Mouse (Mus musculus): Measurements from ENCODE around the gene Tmem256.
"Not testable (repeated sequence)": the region's sequence is repeated elsewhere in the genome, so short reads cannot be mapped to it uniquely, and the experiment has no call there.

Tmem256 gene

DNA sequence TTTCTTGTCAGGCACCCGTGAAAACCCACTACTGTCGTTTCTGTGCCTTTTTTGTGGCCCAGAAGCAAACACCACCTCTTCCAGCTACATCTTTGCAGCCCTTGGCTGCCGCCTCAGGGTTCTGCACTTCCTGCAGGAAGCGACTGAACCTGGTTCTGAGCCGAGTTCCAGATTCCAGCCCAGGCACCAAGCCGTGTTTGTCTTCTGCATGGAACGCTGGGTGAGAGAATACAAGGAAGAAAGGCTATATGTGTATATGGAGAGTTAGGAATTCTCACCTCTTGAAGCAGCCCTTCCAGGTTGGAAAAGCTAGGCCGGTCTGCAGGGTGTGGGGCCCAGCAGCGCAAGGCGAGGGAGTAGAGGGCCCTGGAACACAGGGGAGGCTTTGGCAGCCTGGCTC, 16.4 kb downstream of the Tmem256 start:
- DNase-seq (ENCODE audit: low read depth, low spot score): no peak

- peak; percentile 83 for DNase-seq (ENCODE audit: low read depth, low spot score)
Observed at GRCm38 (mm10) chr11:69855347-69855746, 17.0 kb downstream of the Tmem256 start.

- no peak for DNase-seq (ENCODE audit: low read depth, low spot score)
Observed at GRCm38 (mm10) chr11:69858113-69858998, 20.0 kb downstream of the Tmem256 start, which contains the start of gene Tnk1. TSS of gene Tnk1 (minus strand) at chr11:69858730.

DNA sequence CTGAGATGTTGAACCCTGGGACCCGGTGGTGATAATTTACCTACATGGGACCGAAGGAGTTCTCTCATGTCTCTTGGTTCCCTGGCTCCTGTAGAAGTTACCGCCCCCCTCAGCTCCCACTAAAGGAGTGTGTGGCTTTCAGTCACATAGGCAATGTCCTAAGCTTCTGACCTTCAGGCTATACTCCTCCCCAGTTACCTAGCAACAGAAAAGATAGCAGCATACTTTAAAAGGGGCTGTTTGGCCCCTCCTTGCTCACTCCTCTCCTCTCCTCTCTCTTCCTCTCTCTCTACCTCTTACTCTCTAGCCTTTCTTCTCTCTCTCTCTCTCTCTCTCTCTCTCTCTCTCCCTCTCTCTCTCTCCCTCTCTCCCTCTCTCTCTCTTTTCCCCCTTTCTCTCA, 25.4 kb downstream of the Tmem256 start:
- DNase-seq (ENCODE audit: low read depth, low spot score): not testable (repeated sequence)

DNA sequence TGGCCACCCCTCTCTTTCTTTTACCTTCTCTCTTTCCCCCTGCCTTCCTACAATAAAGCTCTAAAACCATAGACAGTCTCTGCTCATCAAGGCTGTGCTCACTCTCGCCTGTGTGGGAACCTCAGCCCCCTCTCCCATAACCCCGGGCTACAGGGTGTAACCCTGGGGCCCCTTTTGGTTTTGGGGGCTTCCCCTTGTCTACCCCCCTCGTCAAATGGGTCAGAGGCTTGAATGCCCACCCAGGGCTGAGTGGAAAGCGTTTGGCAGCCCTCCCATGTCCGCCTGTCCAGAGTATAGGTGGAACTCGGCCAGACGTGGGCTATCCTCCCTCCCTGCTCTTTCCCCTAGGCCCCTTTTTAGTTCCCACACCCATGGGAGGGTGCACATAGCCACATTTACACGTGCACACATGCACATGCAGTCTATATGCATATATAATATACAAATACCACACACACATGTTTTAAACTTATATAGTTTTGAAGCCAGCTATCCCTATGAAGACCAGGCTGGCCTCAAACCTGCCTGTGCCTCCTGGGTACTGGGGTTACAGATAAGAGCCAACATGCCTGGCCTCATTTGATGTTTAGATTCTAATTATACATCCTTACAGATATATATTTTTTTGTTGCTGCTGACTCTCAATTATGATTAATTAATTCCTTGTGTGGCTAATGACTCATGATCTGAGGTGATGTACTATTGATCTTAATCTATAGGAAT, 26.0 kb downstream of the Tmem256 start:
- no peak for DNase-seq (ENCODE audit: low read depth, low spot score)

GRCm38 (mm10) chr11:69865561-69865960, 27.2 kb downstream of the Tmem256 start:
- DNase-seq (ENCODE audit: low read depth, low spot score): no peak

DNA sequence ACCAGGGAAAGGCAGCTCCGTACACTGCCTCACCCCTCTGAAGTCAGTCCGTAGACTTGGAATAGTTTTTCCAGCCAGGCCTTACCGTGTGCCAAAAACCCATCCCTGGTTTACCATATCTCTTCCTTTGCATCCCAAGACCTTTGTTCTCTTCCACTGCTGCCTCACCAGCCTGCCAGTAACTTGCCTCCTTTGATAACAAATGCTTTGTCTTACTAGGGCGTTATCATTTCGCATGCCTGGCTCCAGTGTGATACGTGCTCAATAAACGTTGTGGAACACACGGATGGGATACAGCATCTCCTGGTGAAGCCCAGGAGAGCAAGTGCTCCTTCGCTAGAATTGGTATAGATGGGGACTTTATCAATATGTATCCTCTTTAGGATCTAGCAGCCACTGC, 29.0 kb downstream of the Tmem256 start:
- no peak for DNase-seq (ENCODE audit: low read depth, low spot score)

DNA sequence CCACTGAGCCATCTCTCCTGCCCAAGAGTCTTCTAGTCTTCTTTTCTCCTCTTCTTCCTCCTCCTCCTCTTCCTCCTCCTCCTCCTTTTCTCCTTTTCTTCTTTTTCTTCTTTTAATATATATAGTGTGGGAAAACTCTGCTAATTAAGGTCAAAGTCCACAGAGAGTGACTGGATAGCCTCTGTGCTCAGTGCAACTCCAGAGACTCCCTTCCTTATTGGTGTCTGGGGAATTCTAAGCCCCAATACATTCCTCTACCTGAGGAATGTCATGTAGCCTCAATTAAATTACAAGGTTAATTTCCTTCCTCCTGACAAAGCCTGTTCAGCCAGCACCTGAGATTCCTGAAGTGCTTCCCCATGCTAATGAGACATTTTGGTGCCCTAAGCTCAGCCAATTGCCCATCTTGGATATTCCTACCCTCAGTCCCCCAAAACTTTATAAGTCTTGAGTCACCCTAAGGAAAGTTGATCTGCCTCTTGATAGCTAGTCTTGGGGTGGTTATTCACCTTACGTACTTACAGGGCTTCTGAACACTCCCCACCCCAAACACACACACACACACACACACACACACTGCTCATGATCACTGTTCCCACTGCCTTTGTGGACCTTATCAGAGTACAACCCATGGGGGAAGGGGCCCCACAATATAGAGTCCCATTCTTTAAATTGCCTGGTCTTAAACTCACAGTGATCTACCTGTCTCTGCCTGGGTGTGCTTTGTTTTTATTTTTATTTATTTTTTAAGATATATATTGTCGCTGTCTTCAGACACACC, 32.2 kb downstream of the Tmem256 start:
- no peak for DNase-seq (ENCODE audit: low read depth, low spot score)

DNA sequence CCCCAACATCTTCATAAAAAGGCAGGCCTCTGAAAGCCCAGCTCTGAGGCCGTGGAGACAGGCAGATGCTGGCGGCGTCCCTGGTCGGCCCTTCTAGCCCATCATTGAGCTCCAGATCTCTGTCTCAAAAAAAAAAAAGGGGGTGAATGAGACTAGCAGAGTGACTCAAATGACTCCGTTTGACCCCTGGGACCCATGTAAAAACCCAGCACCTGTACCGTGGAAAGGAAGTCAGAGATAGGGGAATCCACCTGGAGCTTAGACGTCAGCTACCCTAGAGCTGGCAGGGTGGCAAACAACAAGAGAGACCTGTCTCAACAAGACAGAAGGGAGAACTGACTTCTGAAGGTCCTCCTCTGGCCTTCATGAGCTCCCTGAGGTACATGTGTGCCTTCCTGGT, 33.5 kb downstream of the Tmem256 start:
- DNase-seq (ENCODE audit: low read depth, low spot score): no peak

DNA sequence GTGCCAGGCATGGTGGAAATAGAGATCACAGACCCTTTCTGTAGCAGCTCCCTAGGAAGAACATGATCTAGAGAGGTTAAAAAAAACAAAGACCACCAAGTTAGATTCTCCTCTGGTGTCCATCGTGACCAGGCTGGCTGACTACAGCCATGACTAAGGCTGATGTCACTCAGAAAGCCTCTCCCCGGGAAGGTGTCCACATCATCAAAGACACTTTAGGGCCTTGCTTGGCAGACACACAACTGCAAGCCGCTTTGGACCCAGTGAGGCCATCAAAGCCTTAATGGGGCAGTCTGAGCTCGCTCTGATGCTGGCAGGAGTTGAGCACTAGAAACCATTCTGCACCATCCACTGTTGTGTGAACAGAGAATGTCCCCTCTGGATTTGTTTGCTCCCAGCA, 34.1 kb downstream of the Tmem256 start:
- DNase-seq (ENCODE audit: low read depth, low spot score): no peak

- DNase-seq (ENCODE audit: low read depth, low spot score): no peak
Observed at GRCm38 (mm10) chr11:69876186-69876585, 37.9 kb downstream of the Tmem256 start.

DNA sequence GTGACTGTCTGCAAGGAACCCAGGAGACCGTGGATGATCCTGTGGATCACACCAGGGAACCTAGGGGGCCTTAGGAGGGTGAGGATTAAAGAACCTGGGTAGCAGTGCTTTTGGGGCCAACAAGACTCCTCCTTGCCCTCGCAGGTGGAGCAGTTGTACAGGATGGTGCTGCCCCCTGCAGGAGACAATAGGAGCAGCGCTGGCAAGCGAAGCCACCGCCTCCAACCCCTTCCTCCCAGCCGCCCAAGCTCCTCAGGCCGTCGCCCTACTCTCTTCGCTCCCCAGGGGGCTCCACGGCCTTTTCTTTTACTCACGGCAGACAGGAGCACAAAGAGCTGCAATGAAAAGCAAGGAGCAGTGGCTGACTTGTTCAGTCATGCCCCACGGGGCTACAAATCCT, 38.6 kb downstream of the Tmem256 start:
- peak; percentile 94 for DNase-seq (ENCODE audit: low read depth, low spot score)

DNA sequence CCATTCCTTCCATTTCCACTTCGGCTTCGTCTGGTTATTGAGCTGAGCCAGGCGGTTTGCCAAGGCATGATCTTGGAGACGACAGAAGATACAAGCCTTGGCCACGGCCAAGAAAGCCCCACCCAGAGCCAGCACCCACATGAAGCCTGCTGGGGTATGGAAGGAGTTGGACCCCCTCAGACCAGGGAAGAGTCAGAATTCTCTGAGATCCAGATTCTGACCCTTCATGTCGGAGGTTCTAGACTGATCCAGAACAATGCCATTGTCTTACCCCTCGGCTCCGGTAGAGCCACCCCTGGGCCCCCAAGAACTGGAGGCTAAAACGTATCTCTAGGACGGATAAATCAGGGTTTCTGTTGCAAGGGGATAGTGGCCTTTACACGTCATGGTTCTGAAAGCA, 39.6 kb downstream of the Tmem256 start, which contains the start of gene Tmem95:
TSS of gene Tmem95 (minus strand) at position 141 of the 400 bp plus-strand sequence.
- DNase-seq (ENCODE audit: low read depth, low spot score): no peak

- DNase-seq (ENCODE audit: low read depth, low spot score): no peak
Observed at GRCm38 (mm10) chr11:69878399-69878798, 40.1 kb downstream of the Tmem256 start.

DNA sequence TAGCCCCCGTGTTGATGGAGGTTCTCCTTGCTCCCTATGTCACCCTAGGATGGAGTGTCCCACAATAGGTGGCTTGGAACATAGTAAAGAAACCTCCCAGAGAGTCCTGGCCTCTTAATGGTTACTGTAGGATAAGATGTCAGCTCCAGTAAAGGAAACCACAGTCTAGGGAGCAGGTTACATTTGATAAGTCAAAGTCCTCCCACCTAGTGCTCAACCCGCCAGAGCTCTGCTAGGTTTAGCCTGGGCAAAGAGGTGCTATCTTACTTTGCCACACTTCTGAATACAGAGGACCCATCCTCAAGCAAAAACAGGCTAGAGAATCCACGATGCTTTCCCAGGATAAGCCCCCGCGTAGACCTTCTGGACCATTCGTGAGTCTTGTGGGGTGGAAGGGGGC, 40.6 kb downstream of the Tmem256 start:
- DNase-seq (ENCODE audit: low read depth, low spot score): no peak

GRCm38 (mm10) chr11:69879711-69880110, 41.4 kb downstream of the Tmem256 start:
- DNase-seq (ENCODE audit: low read depth, low spot score): no peak

DNA sequence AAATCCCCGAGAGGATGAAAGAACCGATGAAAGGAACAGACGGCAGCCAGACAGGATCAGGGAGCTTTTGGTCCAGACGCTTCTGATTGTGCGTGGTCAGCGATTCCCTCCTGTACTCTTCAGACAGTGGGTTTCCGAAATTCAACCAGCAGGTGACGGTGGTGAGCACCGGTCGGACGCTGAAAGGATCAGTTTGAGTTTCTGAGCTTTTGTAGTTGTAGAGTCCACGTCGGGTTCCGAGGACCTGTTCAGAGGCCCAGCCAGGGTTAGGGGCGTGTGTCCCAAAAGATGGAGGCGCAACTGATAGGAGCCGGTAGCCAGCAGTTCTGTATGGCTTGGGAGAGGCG, 42.2 kb downstream of the Tmem256 start:
- DNase-seq (ENCODE audit: low read depth, low spot score): peak; percentile 54

DNA sequence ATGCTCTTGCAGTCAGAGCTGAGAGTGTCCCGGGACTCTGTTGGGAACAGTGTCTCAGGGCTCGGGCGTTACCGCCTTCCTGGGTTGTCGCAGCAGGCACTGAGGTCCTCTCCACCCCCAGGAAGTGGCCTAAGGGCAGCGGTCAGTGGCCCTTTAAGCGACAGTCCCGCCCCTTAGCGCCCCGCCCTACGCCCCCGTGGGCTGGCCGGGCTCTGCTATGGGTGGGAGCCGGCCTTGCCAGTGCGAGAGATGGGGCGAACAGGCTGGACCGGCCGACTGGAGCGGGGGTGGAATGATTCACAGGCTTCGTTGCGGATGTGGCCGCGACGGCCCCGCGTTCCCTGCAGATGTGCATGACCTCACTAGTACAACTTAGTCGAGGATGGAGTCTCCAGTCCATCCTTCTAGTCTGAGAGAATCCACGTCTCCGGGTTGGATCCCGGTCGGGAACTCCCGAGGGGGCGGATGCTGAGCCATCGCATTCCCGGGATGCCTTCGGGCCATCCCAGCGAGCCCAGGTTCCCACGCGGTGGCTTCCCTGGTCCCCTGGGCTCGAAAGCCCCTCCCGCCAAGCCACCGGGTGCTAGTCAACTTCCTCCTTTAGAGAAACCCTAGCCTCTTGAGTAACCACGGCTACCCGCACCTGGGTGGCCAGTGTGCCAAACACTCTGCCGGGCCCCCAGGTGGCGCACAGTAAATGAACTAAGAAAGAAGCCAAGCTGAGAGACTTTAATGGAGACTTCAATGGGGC, 42.7 kb downstream of the Tmem256 start, which contains the start of gene Kctd11:
TSS of gene Kctd11 (minus strand) at position 554 of the 751 bp plus-strand sequence.
- DNase-seq (ENCODE audit: low read depth, low spot score): no peak

- no peak for DNase-seq (ENCODE audit: low read depth, low spot score)
Observed at GRCm38 (mm10) chr11:69881787-69882670, 43.7 kb downstream of the Tmem256 start.

- DNase-seq (ENCODE audit: low read depth, low spot score): no peak
Observed at GRCm38 (mm10) chr11:69883066-69883465, 44.8 kb downstream of the Tmem256 start.
